Mouse (Mus musculus) G1E (cell line): Measurements from ENCODE around the gene Ccl27a.

Source experiments
- CTCF ChIP-seq: IDR thresholded peaks from 2 replicates; pipeline ENCODE4 v1.5.1; 2012; ENCODE audit warnings: low read depth, low read length, inconsistent platforms, mixed read lengths
- GATA1 ChIP-seq: IDR thresholded peaks from 2 replicates; pipeline ENCODE4 v1.6.1; 2012; ENCODE audit warnings: borderline replicate concordance, low read length, inconsistent platforms, mixed read lengths
- GATA2 ChIP-seq: IDR thresholded peaks from 2 replicates; pipeline ENCODE4 v1.6.1; 2012; ENCODE audit warnings: low read depth, low read length, inconsistent platforms, borderline replicate concordance
- POLR2AphosphoS5 ChIP-seq: IDR thresholded peaks from 2 replicates; pipeline ENCODE4 v1.6.1; 2012; ENCODE audit warnings: low read depth, low read length, inconsistent platforms; ENCODE audit not compliant: insufficient replicate concordance
- TAL1 ChIP-seq: conservative IDR thresholded peaks from 2 replicates; pipeline ENCODE4 v1.6.1; 2012; ENCODE audit warnings: low read depth, low read length, inconsistent platforms, mixed read lengths

- TF ChIP-seq CTCF (no peak), POLR2AphosphoS5 (no peak), GATA1 (no peak), TAL1 (no peak), GATA2 (no peak)
Measured at GRCm38 (mm10) chr4:41726826-41727621, 47.0 kb downstream of the Ccl27a start.
